Mouse (Mus musculus) hindbrain, postnatal 0 days (tissue): Measurements from ENCODE around the gene Pbrm1. TPM values are rescaled to one million over a fixed set of nuclear protein-coding genes. Genes with fewer than 3 reads are reported as not detected.

Experiments used
- ATAC-seq: fragments of 200-750 bp; cut with Nextera tagmentation; 2 replicates; pipeline ENCODE4 v1.8.0; 2017; ENCODE audit warnings: mild to moderate bottlenecking, moderate TSS enrichment, moderate library complexity
- DNase-seq: peaks from one replicate; pipeline ENCODE4 v3.0.0-alpha.2; 2015; ENCODE audit warnings: low spot score
- H3K27ac ChIP-seq: fragments of 300-500 bp; sonication (generic); 2 replicates; pipeline ENCODE4 v1.5.1; 2014; ENCODE audit warnings: mild to moderate bottlenecking
- H3K27me3 ChIP-seq: fragments of 300-500 bp; sonication (generic); 2 replicates; pipeline ENCODE4 v1.6.1; 2014; ENCODE audit warnings: low read length, mixed read lengths; ENCODE audit not compliant: insufficient read depth
- H3K36me3 ChIP-seq: fragments of 300-500 bp; sonication (generic); 2 replicates; pipeline ENCODE4 v1.6.1; 2014; ENCODE audit warnings: low read length, mixed read lengths; ENCODE audit not compliant: insufficient read depth
- H3K4me1 ChIP-seq: fragments of 300-500 bp; sonication (generic); 2 replicates; pipeline ENCODE4 v1.6.1; 2014; ENCODE audit warnings: antibody characterized with exemption, low read length, mixed read lengths; ENCODE audit not compliant: insufficient read depth
- H3K4me2 ChIP-seq: fragments of 300-500 bp; sonication (generic); 2 replicates; pipeline ENCODE4 v1.6.1; 2014; ENCODE audit warnings: low read depth, mild to moderate bottlenecking, low read length, moderate library complexity, mixed read lengths
- H3K4me3 ChIP-seq: fragments of 300-500 bp; sonication (generic); 2 replicates; pipeline ENCODE4 v1.5.1; 2014; ENCODE audit warnings: low read length
- H3K9ac ChIP-seq: fragments of 300-500 bp; sonication (generic); replicated peaks from 2 replicates; pipeline ENCODE4 v1.6.1; 2014; ENCODE audit warnings: mild to moderate bottlenecking, low read length, moderate library complexity, mixed read lengths
- H3K9me3 ChIP-seq: fragments of 300-500 bp; sonication (generic); 2 replicates; pipeline ENCODE4 v1.6.1; 2016; ENCODE audit warnings: low read length, mixed read lengths
- CTCF ChIP-seq: IDR thresholded peaks from 2 replicates; pipeline ENCODE4 v1.5.1; 2016; ENCODE audit warnings: antibody characterized with exemption, control low read depth, low read depth
- WGBS: fragments of 180-500 bp; shearing (Covaris S2); extraction: QIAGEN DNeasy Blood & Tissue Kit; methylation state at CpG from one replicate; pipeline ENCODE4 v1.1.7; 2014; 5-methylcytosine and 5-hydroxymethylcytosine counted together
- polyA plus RNA-seq: library from polyadenylated mRNA; unstranded; fragments of >200 nt; fragmentation: Nextera tagmentation; extraction: Ambion mirVana; gene quantifications from 2 replicates; pipeline ENCODE4 v1.2.1, GENCODE M21; 2015
- total RNA-seq: library from RNA; depleted of rRNA; stranded (reverse); fragments of >200 nt; gene quantifications from 2 replicates; pipeline ENCODE4 v1.2.3, GENCODE M21; 2014

Pbrm1 gene
- total and polyA plus RNA-seq, 2 experiments from 2014 or later, result 43.4 to 83.8 TPM

- no peak overlapping the region for H3K4me3 ChIP-seq
- H3K27ac ChIP-seq, result no peak overlapping the region
- no peak overlapping the region for H3K9ac ChIP-seq
- peaks cover 6% of the 10 kb centered on the region; the same call in 1 of the 2 replicates for H3K36me3 ChIP-seq
- no peaks in the 10 kb centered on the region for H3K27me3 ChIP-seq
- H3K4me1 ChIP-seq, result no peaks in the 10 kb centered on the region
- WGBS, result 86% methylated on average over 15 of the region's 15 CpGs
- ATAC-seq, result no peak
- no peak for DNase-seq
- H3K4me2 ChIP-seq, result no peak overlapping the region
- no peak for TF ChIP-seq CTCF
- H3K9me3 ChIP-seq, result no peaks in the 10 kb centered on the region
These were observed 121.2 kb downstream of the Pbrm1 start for GRCm38 (mm10) chr14:31140141-31140540.

GRCm38 (mm10) chr14:31141011-31141410 lies 122.1 kb downstream of the Pbrm1 start:
- H3K9ac ChIP-seq, result no peak overlapping the region
- DNase-seq, result no peak
- H3K27me3 ChIP-seq, result no peaks in the 10 kb centered on the region
- H3K36me3 ChIP-seq, result peaks cover 6% of the 10 kb centered on the region; the same call in 1 of the 2 replicates
- no peaks in the 10 kb centered on the region for H3K9me3 ChIP-seq
- TF ChIP-seq CTCF, result no peak
- WGBS, result 94% methylated on average over 14 of the region's 14 CpGs
- ATAC-seq, result no peak
- no peak overlapping the region for H3K4me2 ChIP-seq
- no peaks in the 10 kb centered on the region for H3K4me1 ChIP-seq
- H3K4me3 ChIP-seq, result no peak overlapping the region
- H3K27ac ChIP-seq, result no peak overlapping the region

GRCm38 (mm10) chr14:31145694-31146093 lies 126.8 kb downstream of the Pbrm1 start:
- H3K36me3 ChIP-seq, result no peaks in the 10 kb centered on the region
- 81% methylated on average over 11 of the region's 11 CpGs for WGBS
- H3K27ac ChIP-seq, result no peak overlapping the region
- H3K27me3 ChIP-seq, result no peaks in the 10 kb centered on the region
- no peak overlapping the region for H3K4me2 ChIP-seq
- DNase-seq (no peak), ATAC-seq (no peak)
- H3K9ac ChIP-seq, result no peak overlapping the region
- no peaks in the 10 kb centered on the region for H3K4me1 ChIP-seq
- no peaks in the 10 kb centered on the region for H3K9me3 ChIP-seq
- no peak for TF ChIP-seq CTCF
- H3K4me3 ChIP-seq, result no peak overlapping the region

- Histone ChIP-seq H3K4me3 (no peak overlapping the region), H3K9ac (no peak overlapping the region), H3K27me3 (no peaks in the 10 kb centered on the region), H3K4me1 (no peaks in the 10 kb centered on the region), H3K9me3 (no peaks in the 10 kb centered on the region), H3K27ac (no peak overlapping the region), H3K36me3 (no peaks in the 10 kb centered on the region), H3K4me2 (no peak overlapping the region)
- no peak for TF ChIP-seq CTCF
- WGBS, result 74% methylated on average over 27 of the region's 27 CpGs
- DNase-seq (no peak), ATAC-seq (no peak)
These were observed 141.5 kb downstream of the Pbrm1 start for GRCm38 (mm10) chr14:31160196-31161150.

- Histone ChIP-seq H3K4me2 (no peak overlapping the region), H3K4me1 (0 out of 2 replicates have a peak, but pooled peaks cover 1% of the 10 kb centered on the region), H3K9me3 (no peaks in the 10 kb centered on the region), H3K4me3 (no peak overlapping the region), H3K27me3 (no peaks in the 10 kb centered on the region), H3K27ac (no peak overlapping the region), H3K36me3 (no peaks in the 10 kb centered on the region), H3K9ac (no peak overlapping the region)
- 88% methylated on average over 7 of the region's 7 CpGs for WGBS
- TF ChIP-seq CTCF, result no peak
- ATAC-seq (no peak), DNase-seq (no peak)
These were observed 142.3 kb downstream of the Pbrm1 start for GRCm38 (mm10) chr14:31161191-31161590.

- 0 out of 2 replicates have a peak, but pooled peaks cover 5% of the 10 kb centered on the region for H3K4me1 ChIP-seq
- DNase-seq (no peak), ATAC-seq (no peak)
- no peak overlapping the region for H3K4me3 ChIP-seq
- no peaks in the 10 kb centered on the region for H3K27me3 ChIP-seq
- no peak overlapping the region for H3K27ac ChIP-seq
- no peak overlapping the region for H3K9ac ChIP-seq
- no peak for TF ChIP-seq CTCF
- no peaks in the 10 kb centered on the region for H3K36me3 ChIP-seq
- WGBS, result 50% methylated on average over 10 of the region's 10 CpGs
- H3K9me3 ChIP-seq, result no peaks in the 10 kb centered on the region
- no peak overlapping the region for H3K4me2 ChIP-seq
These were observed 142.7 kb downstream of the Pbrm1 start for GRCm38 (mm10) chr14:31161638-31162037.

- ATAC-seq, result no peak
- Histone ChIP-seq H3K9me3 (no peaks in the 10 kb centered on the region), H3K4me1 (peaks cover 14% of the 10 kb centered on the region), H3K27me3 (no peaks in the 10 kb centered on the region), H3K27ac (no peak overlapping the region), H3K36me3 (no peaks in the 10 kb centered on the region), H3K4me3 (no peak overlapping the region), H3K9ac (no peak overlapping the region), H3K4me2 (no peak overlapping the region)
- 73% methylated on average over 8 of the region's 8 CpGs for WGBS
- TF ChIP-seq CTCF, result no peak
- no peak for DNase-seq
These were observed 145.1 kb downstream of the Pbrm1 start for GRCm38 (mm10) chr14:31164067-31164466.
